Mouse (Mus musculus): ENCODE measurements around the gene Tpm3.
"Not testable (repeated sequence)": the region's sequence is repeated elsewhere in the genome, so short reads cannot be mapped to it uniquely, and the experiment has no call there.

Gene Tpm3

GRCm38 (mm10) chr3:90083698-90084324, 11.4 kb downstream of the Tpm3 start:
- peak; percentile 97 for DNase-seq (ENCODE audit: extremely low read depth, low read depth)

GRCm38 (mm10) chr3:90084790-90085189, 12.3 kb downstream of the Tpm3 start:
- DNase-seq (ENCODE audit: extremely low read depth, low read depth) = no peak

DNA sequence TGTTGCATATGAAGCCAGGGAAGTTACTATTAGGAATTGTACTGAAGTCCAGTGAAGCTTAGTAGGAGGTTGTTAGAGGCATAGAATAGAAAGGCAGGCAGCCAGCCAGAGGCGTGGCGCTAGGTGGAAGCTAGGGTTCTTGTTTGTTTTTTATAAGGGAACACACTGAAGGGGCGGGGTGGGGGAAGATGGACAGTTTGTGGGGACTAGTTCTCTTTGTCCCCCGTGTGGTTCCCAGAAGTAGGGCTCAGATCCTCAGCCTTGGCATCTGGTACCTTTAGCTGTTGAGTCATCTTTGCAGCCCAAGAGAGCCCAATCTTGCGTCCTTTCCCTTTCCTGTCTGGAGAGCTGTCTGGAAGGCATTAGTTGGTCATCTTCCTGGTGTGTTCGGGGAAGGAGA, 12.8 kb downstream of the Tpm3 start:
- no peak for DNase-seq (ENCODE audit: extremely low read depth, low read depth)

- DNase-seq (ENCODE audit: extremely low read depth, low read depth) = no peak
Measured at GRCm38 (mm10) chr3:90086068-90086467, 13.6 kb downstream of the Tpm3 start.

DNA sequence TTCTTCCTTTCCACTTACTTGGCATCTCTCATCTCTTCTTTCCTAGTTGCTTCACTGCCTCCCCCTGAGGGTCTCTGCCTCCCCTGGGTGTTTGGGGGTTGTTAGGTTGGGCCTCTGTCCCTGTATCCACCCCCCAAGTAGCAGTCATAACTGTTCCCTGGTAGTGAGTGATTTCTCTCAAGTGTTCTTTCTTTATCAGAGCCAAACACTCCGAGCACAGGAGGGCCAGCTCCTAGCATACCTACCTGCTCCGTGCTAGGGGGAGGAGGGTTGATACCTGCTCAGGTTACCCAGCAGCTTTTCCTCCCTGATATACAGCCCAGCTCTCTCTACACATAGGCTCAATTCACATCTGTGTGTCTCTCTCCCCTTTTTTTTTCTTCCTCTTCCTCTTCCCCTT, 16.2 kb downstream of the Tpm3 start:
- no peak for DNase-seq (ENCODE audit: extremely low read depth, low read depth)

GRCm38 (mm10) chr3:90090892-90091291, 18.4 kb downstream of the Tpm3 start:
- no peak for DNase-seq (ENCODE audit: extremely low read depth, low read depth)

- DNase-seq (ENCODE audit: extremely low read depth, low read depth) = no peak
Measured at GRCm38 (mm10) chr3:90094453-90094852, 22.0 kb downstream of the Tpm3 start.

DNA sequence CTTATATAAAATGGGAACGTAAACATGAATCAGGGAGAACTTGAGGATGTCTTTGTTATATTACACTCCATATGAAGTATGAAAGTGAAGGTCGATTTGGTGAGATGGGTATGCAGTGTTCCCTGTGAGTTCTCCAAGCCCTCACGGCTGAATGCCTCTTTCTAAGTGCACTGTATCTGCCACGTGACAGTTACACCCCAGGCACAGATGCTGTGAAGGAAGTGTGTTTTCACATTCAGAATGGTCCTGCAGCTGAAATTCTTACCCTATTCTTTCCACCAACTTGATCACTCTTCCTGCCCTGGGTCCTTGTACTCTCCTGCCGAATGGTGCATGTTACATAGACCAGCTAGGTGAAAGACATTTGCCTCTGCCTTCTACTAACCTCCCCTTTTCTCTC, 25.5 kb downstream of the Tpm3 start:
- no peak for DNase-seq (ENCODE audit: extremely low read depth, low read depth)

DNA sequence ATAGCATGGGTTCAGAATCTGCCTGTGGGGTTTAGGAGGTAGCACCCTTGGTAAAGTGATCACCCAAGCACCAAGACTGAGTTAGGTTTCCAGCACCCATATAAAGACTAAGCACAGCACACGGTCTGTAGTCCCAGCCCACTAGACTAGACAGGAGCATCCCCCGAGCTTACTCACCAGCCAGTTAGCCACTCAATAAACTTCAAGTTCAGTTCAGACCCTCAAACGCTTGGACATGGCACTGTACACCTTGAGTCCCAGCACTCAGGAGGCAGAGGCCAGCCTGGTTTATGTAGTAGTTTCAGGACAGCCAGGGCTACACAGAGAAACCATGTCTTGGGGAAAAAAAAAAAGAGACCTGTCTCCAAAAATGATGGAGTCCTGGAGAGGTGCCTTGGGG, 28.6 kb downstream of the Tpm3 start:
- DNase-seq (ENCODE audit: extremely low read depth, low read depth) = no peak

- DNase-seq (ENCODE audit: extremely low read depth, low read depth) = no peak
Measured at GRCm38 (mm10) chr3:90101673-90102072, 29.2 kb downstream of the Tpm3 start.

DNA sequence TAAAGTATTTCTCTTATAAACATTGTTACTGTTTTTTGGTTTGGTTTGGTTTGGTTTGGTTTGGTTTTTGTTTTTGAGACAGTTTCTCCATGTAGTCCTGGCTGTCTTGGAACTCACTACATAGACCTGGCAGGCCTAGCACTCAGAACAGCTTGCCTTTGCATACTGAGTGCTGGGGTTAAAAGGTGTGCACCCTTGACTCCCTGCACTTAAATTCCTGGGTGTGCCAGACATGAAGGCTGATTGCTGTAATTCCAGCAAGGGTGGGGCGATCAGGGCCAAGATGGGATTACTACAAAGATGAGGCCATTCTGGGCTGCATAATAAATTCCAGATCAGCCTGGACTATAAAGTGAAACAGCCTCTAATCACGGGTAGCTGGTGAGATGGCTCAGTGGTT, 29.8 kb downstream of the Tpm3 start:
- DNase-seq (ENCODE audit: extremely low read depth, low read depth) = no peak

- DNase-seq (ENCODE audit: extremely low read depth, low read depth) = no peak
Measured at GRCm38 (mm10) chr3:90103176-90103575, 30.7 kb downstream of the Tpm3 start.

DNA sequence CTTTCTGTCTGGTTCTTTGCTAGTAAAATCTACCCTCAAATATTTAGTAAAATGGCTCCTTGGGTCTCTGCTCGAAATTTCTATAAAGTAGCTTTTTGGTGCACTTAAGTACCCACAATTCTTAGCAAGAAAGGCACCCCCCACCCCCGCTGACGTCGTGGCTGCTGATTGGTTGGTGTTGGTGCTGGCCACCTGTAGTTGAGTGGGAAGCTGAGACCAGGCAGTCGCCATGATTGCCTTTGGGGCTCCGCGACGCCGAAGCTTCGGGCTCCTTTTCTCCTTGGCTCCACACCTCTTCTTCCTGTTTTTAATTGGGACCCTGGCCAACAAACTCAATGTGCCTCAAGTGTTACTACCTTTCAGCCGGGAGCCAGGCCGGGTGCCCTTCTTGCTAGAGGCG, 31.5 kb downstream of the Tpm3 start, which contains the start of gene Nup210l:
Gene Nup210l (plus strand): TSS at position 195 of the 400 bp plus-strand sequence.
- no peak for DNase-seq (ENCODE audit: extremely low read depth, low read depth)

- DNase-seq (ENCODE audit: extremely low read depth, low read depth) = peak; percentile 41
Measured at GRCm38 (mm10) chr3:90111706-90112105, 39.3 kb downstream of the Tpm3 start.

GRCm38 (mm10) chr3:90114342-90114741, 41.9 kb downstream of the Tpm3 start:
- no peak for DNase-seq (ENCODE audit: extremely low read depth, low read depth)

DNA sequence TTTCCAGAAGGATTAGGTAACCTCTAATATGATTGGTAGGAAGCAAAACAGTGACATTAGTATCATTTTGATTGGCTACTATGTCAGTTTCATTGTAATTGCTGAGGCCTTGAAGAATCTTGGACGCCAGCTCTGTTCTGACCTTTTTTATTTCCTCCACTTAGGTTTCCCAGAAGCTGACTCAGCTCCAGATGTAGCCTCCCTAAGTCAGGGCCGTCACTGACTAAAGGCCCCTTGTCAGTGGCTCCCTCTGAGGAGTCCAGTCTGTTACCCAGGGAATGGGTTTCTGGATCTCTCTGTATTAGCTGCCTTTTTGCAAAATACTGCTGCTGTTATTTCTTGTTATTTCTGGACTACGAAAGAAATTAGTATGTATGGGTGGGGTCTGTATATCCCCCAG, 43.1 kb downstream of the Tpm3 start:
- DNase-seq (ENCODE audit: extremely low read depth, low read depth) = no peak

DNA sequence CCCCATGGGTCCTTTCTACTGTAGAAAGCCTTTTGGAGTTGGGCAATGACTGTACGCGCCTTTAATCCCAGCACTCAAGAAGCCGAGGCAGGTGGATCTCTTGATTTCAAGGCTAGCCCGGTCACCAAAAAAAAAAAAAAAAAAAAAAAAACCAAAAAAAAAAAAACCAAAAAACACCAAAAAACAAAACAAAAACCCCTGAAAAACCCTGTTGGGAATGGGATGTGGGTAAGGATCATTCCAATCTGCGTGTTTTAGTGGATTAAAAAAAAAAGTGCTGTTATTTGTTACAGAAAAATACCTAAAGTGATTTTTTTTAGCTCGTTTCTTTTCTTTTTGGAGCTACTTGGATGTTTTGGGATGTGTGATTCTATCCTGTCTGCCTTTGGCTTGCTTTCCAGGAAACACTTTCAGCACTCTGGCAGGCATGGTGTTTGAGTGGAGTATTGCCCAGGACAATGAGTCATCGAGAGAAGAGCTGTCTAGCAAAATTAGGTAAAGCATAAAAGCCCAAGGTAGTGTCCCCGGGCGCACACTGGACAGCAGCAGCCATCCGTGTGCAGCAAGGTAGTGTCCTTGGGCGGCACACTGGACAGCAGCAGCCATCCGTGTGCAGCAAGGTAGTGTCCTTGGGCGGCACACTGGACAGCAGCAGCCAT, 45.8 kb downstream of the Tpm3 start:
- no peak for DNase-seq (ENCODE audit: extremely low read depth, low read depth)

DNA sequence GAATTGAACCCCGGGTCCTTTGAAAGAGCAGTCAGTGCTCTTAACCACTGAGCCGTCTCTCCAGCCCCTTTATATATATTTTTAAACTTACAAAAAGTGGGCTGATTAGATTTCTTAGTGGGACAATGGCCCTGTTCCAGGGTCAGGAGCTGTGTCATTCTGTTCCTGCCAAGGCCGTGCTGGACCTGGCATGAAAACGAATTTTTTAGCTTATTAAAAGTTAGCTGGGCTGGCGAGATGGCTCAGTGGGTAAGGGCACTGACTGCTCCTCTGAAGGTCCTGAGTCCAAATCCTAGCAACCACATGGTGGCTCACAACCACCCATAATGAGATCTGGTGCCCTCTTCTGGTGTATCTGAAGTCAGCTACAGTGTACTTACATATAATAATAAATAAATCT, 49.6 kb downstream of the Tpm3 start:
- DNase-seq (ENCODE audit: extremely low read depth, low read depth) = not testable (repeated sequence)

- DNase-seq (ENCODE audit: extremely low read depth, low read depth) = no peak
Measured at GRCm38 (mm10) chr3:90125710-90126109, 53.3 kb downstream of the Tpm3 start.

DNA sequence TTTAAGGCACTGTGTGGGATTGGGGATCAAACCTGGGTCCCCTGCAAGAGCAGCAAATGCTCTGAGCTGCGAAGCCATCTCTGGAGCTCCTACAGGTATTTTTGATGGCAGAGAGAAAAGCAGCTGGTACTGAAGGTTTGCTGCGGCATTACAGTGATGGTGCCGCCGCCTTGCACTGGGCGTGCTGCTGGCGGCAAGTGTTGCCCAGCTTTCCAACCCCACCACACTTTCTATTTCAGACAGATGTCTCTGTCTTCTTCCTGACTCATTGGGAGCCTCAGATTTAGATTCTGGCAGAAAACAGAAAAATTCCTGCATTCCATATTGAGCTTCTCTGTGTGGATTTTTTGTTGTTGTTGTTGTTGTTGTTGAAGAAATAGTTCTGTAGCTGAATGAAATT, 55.4 kb downstream of the Tpm3 start:
- no peak for DNase-seq (ENCODE audit: extremely low read depth, low read depth)

- no peak for DNase-seq (ENCODE audit: extremely low read depth, low read depth)
Measured at GRCm38 (mm10) chr3:90132745-90133144, 60.3 kb downstream of the Tpm3 start.

- no peak for DNase-seq (ENCODE audit: extremely low read depth, low read depth)
Measured at GRCm38 (mm10) chr3:90133331-90133730, 60.9 kb downstream of the Tpm3 start.

DNA sequence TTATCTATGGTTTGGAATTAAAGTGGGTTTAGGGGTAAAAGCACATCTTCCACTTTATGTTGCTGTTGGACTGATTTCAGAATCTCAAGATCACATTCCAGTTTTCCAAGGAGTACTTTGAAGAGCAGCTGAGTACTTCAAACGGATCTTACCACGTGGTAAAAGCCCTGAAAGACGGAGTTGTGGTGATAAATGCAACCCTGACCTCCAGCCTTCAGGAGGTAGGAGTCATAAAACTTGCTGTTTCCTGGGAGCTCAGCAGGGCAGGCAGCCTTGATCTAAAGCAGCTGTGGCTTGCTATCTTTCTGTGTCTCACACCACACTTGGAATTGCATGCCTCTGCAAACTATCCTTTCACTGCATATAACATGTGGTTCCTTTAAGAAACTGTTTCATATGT, 62.0 kb downstream of the Tpm3 start:
- no peak for DNase-seq (ENCODE audit: extremely low read depth, low read depth)
